Mouse (Mus musculus): ENCODE measurements around the gene Rock2. TPM values are rescaled to one million over a fixed set of nuclear protein-coding genes. Genes with fewer than 3 reads are reported as not detected.

Gene Rock2
- 29.7 and 32.0 TPM in 2 replicates for polyA plus RNA-seq (2016; fragmentation: Nextera tagmentation; extraction: Ambion mirVana)

GRCm38 (mm10) chr12:16894396-16895220 lies at the start of gene Rock2:
Rock2 (plus strand) TSS chr12:16894895.
- peak; percentile 95 for ATAC-seq (ENCODE audit: insufficient number of reproducible peaks, low FRiP score)
- H3K9ac ChIP-seq = peak within 1 kb of the TSS; percentile 98
- H3K9me3 ChIP-seq (replicated peaks) = no peaks in the 10 kb centered on the region
- WGBS = under 1% methylated on average over 92 of the region's 130 CpGs
- peak within 1 kb of the TSS; percentile 97 for H3K4me3 ChIP-seq
- peak within 1 kb of the TSS; percentile 89 for H3K4me2 ChIP-seq
- H3K27ac ChIP-seq (ENCODE audit: poor library complexity, severe bottlenecking) = peak within 1 kb of the TSS; percentile 100
- H3K4me1 ChIP-seq (replicated peaks) = peaks cover 30% of the 10 kb centered on the region
- H3K36me3 ChIP-seq = no peaks in the 10 kb centered on the region
- H3K27me3 ChIP-seq (replicated peaks) = no peaks in the 10 kb centered on the region

GRCm38 (mm10) chr12:16847204-16847792 lies 47.4 kb upstream of the Rock2 start:
- WGBS = 72% methylated on average over 4 of the region's 4 CpGs
- Histone ChIP-seq H3K27me3 (replicated peaks) (no peaks in the 10 kb centered on the region), H3K36me3 (no peaks in the 10 kb centered on the region), H3K27ac (ENCODE audit: poor library complexity, severe bottlenecking) (peak overlapping the region; percentile 26; the same call in 1 of the 2 replicates), H3K4me2 (no peak overlapping the region), H3K9me3 (replicated peaks) (no peaks in the 10 kb centered on the region), H3K9ac (no peak overlapping the region), H3K4me1 (replicated peaks) (peaks cover 29% of the 10 kb centered on the region), H3K4me3 (no peak overlapping the region)
- no peak for ATAC-seq (ENCODE audit: insufficient number of reproducible peaks, low FRiP score)

GRCm38 (mm10) chr12:16848501-16848900 lies 46.2 kb upstream of the Rock2 start:
- no peak overlapping the region for H3K9ac ChIP-seq
- 71% methylated on average over 2 of the region's 2 CpGs for WGBS
- no peak overlapping the region for H3K4me3 ChIP-seq
- H3K9me3 ChIP-seq (replicated peaks) = no peaks in the 10 kb centered on the region
- H3K27ac ChIP-seq (ENCODE audit: poor library complexity, severe bottlenecking) = no peak overlapping the region
- H3K27me3 ChIP-seq (replicated peaks) = no peaks in the 10 kb centered on the region
- no peaks in the 10 kb centered on the region for H3K36me3 ChIP-seq
- peaks cover 32% of the 10 kb centered on the region for H3K4me1 ChIP-seq (replicated peaks)
- no peak for ATAC-seq (ENCODE audit: insufficient number of reproducible peaks, low FRiP score)
- H3K4me2 ChIP-seq = no peak overlapping the region

- no peak overlapping the region for H3K4me2 ChIP-seq
- no peak for ATAC-seq (ENCODE audit: insufficient number of reproducible peaks, low FRiP score)
- H3K4me1 ChIP-seq (replicated peaks) = peaks cover 35% of the 10 kb centered on the region
- 54% methylated on average over 2 of the region's 2 CpGs for WGBS
- H3K9me3 ChIP-seq (replicated peaks) = no peaks in the 10 kb centered on the region
- H3K36me3 ChIP-seq = no peaks in the 10 kb centered on the region
- H3K4me3 ChIP-seq = no peak overlapping the region
- no peak overlapping the region for H3K27ac ChIP-seq (ENCODE audit: poor library complexity, severe bottlenecking)
- H3K9ac ChIP-seq = no peak overlapping the region
- no peaks in the 10 kb centered on the region for H3K27me3 ChIP-seq (replicated peaks)
Observed at GRCm38 (mm10) chr12:16849821-16850220, 44.9 kb upstream of the Rock2 start.

- H3K4me1 ChIP-seq (replicated peaks) = peaks cover 30% of the 10 kb centered on the region
- WGBS = 40% methylated on average over 16 of the region's 16 CpGs
- no peak overlapping the region for H3K4me3 ChIP-seq
- ATAC-seq (ENCODE audit: insufficient number of reproducible peaks, low FRiP score) = peak; percentile 38
- H3K9me3 ChIP-seq (replicated peaks) = no peaks in the 10 kb centered on the region
- H3K27me3 ChIP-seq (replicated peaks) = no peaks in the 10 kb centered on the region
- H3K36me3 ChIP-seq = no peaks in the 10 kb centered on the region
- H3K4me2 ChIP-seq = peak overlapping the region; percentile 40
- no peak overlapping the region for H3K9ac ChIP-seq
- H3K27ac ChIP-seq (ENCODE audit: poor library complexity, severe bottlenecking) = peak overlapping the region; percentile 28
Observed at GRCm38 (mm10) chr12:16850431-16851375, 44.0 kb upstream of the Rock2 start.

GRCm38 (mm10) chr12:16853431-16854165 lies 41.1 kb upstream of the Rock2 start:
- Histone ChIP-seq H3K4me1 (replicated peaks) (peaks cover 27% of the 10 kb centered on the region), H3K9me3 (replicated peaks) (no peaks in the 10 kb centered on the region), H3K4me2 (no peak overlapping the region), H3K27ac (ENCODE audit: poor library complexity, severe bottlenecking) (no peak overlapping the region), H3K9ac (no peak overlapping the region), H3K36me3 (no peaks in the 10 kb centered on the region), H3K27me3 (replicated peaks) (no peaks in the 10 kb centered on the region), H3K4me3 (no peak overlapping the region)
- no peak for ATAC-seq (ENCODE audit: insufficient number of reproducible peaks, low FRiP score)
- 71% methylated on average over 11 of the region's 11 CpGs for WGBS

GRCm38 (mm10) chr12:16855632-16856305 lies 38.9 kb upstream of the Rock2 start:
- ATAC-seq (ENCODE audit: insufficient number of reproducible peaks, low FRiP score) = 0 out of 2 replicates have a peak, but pooled peaks have one; percentile 15

GRCm38 (mm10) chr12:16856306-16856679 lies 38.4 kb upstream of the Rock2 start:
- Histone ChIP-seq H3K9me3 (replicated peaks) (no peaks in the 10 kb centered on the region), H3K4me3 (no peak overlapping the region), H3K9ac (no peak overlapping the region), H3K4me1 (replicated peaks) (peaks cover 12% of the 10 kb centered on the region), H3K36me3 (no peaks in the 10 kb centered on the region), H3K27me3 (replicated peaks) (no peaks in the 10 kb centered on the region), H3K27ac (ENCODE audit: poor library complexity, severe bottlenecking) (no peak overlapping the region), H3K4me2 (no peak overlapping the region)
- no peak for ATAC-seq (ENCODE audit: insufficient number of reproducible peaks, low FRiP score)
- WGBS = 70% methylated on average over 2 of the region's 2 CpGs

More at GRCm38 (mm10) chr12:16855632-16856305, 38.9 kb upstream of the Rock2 start:
- Histone ChIP-seq H3K4me3 (no peak overlapping the region), H3K4me1 (replicated peaks) (peaks cover 17% of the 10 kb centered on the region), H3K27me3 (replicated peaks) (no peaks in the 10 kb centered on the region), H3K9me3 (replicated peaks) (no peaks in the 10 kb centered on the region), H3K27ac (ENCODE audit: poor library complexity, severe bottlenecking) (no peak overlapping the region), H3K36me3 (no peaks in the 10 kb centered on the region), H3K4me2 (no peak overlapping the region), H3K9ac (no peak overlapping the region)
- WGBS = 51% methylated on average over 6 of the region's 6 CpGs

GRCm38 (mm10) chr12:16858081-16858480 lies 36.6 kb upstream of the Rock2 start:
- H3K4me3 ChIP-seq = no peak overlapping the region
- H3K9me3 ChIP-seq (replicated peaks) = no peaks in the 10 kb centered on the region
- H3K4me1 ChIP-seq (replicated peaks) = peaks cover 10% of the 10 kb centered on the region
- no peak overlapping the region for H3K4me2 ChIP-seq
- 79% methylated on average over 4 of the region's 4 CpGs for WGBS
- no peak for ATAC-seq (ENCODE audit: insufficient number of reproducible peaks, low FRiP score)
- no peaks in the 10 kb centered on the region for H3K36me3 ChIP-seq
- H3K9ac ChIP-seq = no peak overlapping the region
- no peak overlapping the region for H3K27ac ChIP-seq (ENCODE audit: poor library complexity, severe bottlenecking)
- no peaks in the 10 kb centered on the region for H3K27me3 ChIP-seq (replicated peaks)

- H3K4me3 ChIP-seq = no peak overlapping the region
- H3K9me3 ChIP-seq (replicated peaks) = no peaks in the 10 kb centered on the region
- H3K9ac ChIP-seq = no peak overlapping the region
- 87% methylated on average over 2 of the region's 2 CpGs for WGBS
- no peak for ATAC-seq (ENCODE audit: insufficient number of reproducible peaks, low FRiP score)
- H3K4me2 ChIP-seq = no peak overlapping the region
- no peaks in the 10 kb centered on the region for H3K4me1 ChIP-seq (replicated peaks)
- no peaks in the 10 kb centered on the region for H3K36me3 ChIP-seq
- H3K27me3 ChIP-seq (replicated peaks) = no peaks in the 10 kb centered on the region
- no peak overlapping the region for H3K27ac ChIP-seq (ENCODE audit: poor library complexity, severe bottlenecking)
Observed at GRCm38 (mm10) chr12:16859781-16860180, 34.9 kb upstream of the Rock2 start.

All from heart, embryonic 12.5 days (tissue).